Mouse (Mus musculus) layer of hippocampus, adult 9-11 months (tissue): ENCODE data around the gene Miox.
A peak's percentile ranks its signal among the peaks of the same experiment; 100 is the strongest.

ENCODE experiments used
- DNase-seq: peaks from one replicate; pipeline ENCODE4 v3.0.0; 2022

Gene Miox

DNA sequence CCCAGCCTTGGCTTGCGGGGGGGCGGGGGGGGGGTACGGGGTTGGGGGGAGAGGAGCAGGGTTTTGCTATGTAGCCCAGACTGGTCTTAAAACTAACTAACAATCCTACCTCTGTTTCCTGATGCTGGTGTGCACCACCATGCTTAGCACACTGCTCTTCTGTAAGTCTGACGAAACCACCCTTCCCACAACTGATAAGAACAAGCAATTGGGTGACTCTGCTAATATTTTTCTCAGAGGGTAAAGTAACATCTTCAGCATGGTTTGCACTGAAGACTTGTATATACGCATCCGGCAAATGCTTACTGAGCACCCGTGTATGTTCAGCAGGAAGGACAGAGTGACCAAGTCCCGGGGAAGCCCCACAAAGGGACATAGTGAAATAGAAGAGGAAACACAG is 12.9 kb upstream of the Miox start:
- no peak for DNase-seq

DNA sequence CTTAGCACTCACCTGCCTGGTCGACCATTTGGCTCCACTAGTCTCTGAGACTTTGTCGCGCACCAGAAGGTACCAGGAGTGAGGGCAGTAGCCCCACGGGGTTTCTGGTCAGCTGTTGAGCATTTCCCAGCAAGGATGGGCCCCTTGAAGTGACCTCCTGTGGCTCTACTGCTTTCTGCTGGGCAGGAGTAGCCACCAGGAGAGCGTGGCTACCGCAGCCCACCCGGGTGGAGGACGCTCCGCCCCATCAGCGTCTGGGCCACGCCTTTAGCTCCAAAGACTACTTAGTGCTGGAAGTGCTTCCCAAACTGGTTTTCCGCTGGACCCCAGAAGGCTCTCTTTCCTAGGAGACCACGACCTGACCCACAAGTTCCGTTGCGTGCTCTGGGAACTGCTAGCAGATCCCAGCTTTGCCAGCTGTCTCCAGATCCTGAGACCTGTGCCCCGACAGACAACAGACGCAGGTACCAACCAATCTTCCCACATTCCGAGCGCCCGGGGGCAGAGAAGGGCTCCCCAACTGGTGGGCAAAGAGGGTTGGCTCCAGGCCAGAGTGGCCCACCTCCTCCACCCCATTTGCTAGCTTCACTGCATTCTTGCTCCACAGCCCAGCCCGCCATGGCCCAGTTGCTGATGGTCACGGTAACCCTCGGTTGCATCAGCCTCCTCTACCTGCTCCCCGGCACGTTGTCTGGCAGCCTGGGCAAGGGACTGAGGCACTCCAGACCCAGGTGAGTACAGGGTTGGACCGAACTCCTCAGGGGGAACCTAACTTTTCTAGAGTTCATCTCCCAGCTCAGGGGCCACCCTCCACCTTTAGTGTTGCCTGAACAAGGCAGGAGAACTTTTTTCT is 11.3 kb upstream of the Miox start, which contains the start of gene Adm2:
Adm2 (plus strand) TSS at position 51 of the 853 bp plus-strand sequence.
- no peak for DNase-seq

DNA sequence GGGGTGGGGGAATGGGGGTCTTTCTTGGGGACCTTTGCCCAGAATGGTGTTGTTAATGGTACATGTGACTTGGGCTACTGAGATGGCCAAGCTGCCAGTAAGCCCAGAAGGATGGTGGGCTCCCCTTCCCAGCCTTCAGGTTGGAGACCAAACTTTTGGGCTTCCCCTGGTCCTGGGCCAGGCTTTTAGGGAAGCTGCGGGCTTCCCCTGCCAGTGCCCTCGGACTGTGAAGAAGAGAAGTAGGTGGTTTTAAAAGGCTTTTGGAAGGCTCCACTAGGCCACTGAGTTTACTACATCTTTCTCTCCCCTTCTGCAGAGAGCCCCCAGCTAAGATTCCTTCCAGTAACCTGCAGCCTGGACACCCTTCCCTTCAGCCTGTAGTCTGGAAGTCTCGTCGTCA is 10.5 kb upstream of the Miox start:
- no peak for DNase-seq

DNA sequence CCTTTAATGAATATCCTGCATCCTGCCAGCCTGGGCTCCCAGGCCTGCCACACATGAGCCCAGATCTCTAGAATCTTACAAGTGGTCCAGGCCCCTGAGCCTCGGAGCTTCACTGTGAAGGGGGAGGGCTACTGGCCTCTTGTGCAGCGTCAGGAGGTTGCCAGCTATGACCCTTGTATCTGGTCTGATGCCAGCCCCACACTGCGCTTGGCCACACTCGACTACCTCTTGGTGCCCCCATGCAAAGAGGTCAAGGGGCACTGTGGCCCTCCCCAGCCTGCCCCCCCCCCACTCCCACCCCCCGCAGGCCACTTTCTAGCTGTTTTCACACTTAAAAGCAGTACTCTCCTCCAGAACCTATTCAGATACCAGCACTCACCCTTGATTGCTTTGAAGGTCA is 7.8 kb upstream of the Miox start:
- no peak for DNase-seq

DNA sequence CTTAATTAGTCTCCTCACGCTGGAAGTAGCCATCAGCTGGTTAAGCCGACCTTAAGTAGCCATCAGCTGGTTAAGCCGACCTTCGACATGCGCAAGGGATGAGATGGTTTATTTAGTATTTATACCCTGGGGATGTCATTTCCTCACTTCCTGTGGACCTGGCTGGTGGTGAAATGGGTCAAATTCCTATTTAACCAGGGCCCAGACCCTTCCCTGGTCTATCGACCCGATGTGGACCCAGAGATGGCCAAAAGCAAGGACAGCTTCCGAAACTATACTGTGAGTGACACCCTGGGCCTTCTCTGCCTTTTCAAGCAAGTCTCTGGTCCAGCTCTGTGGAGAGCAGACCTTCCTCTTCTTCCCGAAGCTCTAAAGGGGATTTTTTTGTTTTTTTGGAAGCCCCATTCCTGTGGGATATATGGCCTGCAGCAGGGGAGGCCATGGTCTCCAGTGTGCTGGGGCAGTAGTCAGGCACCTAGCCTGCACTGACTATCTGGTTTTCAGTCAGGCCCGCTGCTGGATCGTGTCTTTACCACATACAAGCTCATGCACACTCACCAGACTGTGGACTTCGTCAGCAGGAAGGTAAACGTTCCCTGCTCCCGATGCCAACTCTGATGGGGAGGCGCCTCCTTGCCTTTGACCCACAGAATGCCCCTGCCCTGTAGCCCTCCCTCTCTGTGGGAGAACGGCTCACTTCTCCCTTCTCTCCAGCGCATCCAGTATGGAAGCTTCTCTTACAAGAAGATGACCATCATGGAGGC is 758 bp downstream of the Miox start:
- DNase-seq = no peak

DNA sequence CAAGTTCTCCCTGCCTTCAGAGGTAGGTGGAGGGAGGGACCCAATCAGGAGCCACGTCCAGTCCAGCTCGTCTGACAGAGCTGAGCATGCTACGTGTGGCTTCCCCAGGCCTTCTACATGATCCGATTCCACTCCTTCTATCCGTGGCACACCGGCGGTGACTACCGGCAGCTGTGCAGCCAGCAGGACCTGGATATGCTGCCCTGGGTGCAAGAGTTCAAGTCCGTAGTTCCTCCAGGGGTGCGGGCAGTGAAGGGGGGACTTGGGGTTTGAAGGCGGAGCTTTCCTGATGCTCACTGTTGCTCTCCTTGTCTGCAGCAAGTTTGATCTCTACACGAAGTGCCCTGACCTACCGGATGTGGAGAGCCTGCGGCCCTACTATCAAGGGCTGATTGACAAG is 2.2 kb downstream of the Miox start:
- no peak for DNase-seq

DNA sequence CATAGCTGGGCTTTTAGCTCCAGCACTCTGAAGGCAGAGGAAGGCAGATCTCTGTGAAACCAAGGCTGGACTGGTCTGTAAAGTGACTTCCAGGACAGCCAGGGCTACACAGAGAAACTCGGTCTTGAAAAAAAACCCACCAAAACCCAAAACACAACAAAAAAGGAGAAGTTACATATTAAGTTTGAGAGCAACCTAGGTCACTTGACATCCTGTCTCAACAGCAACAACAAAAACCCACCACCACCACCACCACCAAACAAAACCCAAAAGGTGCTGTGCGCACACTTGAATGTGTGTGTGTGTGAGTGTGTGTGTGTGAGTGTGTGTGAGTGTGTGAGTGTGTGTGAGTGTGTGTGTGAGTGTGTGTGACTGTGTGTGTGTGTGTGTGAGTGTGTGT is 5.5 kb downstream of the Miox start:
- DNase-seq = no peak

DNA sequence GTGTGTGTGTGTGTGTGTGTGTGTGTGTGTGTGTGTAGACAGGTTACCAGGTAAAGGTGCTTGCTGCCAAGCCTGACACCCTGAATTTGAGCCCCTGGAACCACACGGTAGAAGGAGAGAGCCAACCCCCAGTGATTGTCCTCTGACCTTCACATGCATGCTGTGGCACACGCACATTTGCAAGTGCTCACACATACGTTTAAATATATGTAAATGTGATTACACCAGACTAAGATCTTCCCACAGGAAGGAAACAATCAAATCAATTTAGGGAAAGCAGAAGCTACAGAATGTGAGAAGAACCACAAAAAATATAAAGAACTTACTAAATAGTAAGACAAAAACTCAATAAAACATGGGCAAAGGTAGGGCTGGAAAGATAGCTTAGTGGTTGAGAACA is 5.9 kb downstream of the Miox start:
- no peak for DNase-seq

DNA sequence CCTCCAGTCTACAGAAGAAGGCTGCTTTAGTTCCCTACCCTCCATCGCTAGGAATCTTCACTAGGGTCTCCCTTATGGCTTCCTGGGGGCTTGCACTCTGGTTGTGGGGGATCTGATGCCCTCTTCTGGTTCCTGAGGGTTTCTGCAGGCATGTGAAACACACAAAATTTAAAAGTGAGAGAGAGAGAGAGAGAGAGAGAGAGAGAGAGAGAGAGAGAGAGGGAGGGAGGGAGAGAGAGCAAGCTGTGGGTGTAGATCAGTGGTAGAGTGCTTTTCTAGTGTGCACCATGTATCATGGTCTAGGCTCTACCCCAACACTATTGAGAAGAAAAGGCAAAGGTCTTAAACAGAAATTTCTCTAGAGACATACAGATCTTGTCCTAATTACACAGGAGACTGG is 7.5 kb downstream of the Miox start:
- no peak for DNase-seq

DNA sequence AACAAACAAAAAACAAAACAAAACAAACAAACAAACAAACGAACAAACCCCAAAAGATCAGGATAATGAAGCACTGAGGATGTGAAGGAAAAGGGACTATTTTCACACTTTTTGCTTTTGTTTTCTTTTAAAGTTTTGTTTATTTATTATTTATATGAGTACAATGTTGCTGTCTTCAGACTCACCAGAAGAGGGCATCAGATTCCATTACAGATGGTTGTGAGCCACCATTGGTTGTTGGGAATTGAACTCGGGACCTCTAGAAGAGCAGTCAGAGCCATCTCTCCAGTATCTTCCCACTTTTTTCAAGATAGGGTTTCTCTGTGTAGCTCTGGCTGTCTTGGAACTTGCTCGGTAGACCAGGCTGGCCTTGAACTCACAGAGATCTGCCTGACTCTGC is 9.1 kb downstream of the Miox start:
- DNase-seq = no peak

DNA sequence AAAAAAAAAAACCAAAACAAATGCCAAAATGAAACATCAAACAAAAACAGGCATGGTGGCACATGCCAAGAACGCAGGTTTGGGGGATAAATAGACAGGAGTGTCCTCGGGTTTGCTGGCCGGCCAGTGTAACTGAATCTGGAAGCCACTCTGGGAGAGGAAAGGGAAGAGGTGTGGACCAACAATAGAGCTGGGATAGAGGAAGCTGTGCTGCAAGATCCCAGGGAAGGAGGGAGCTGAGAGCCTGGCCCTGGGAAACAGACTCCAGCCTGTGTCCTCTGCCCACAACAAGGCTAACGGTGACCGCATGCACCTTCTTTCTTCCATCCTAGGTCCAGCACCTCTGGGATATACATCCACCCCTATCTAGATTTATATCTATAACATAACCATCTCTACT is 16.2 kb downstream of the Miox start:
- no peak for DNase-seq

DNA sequence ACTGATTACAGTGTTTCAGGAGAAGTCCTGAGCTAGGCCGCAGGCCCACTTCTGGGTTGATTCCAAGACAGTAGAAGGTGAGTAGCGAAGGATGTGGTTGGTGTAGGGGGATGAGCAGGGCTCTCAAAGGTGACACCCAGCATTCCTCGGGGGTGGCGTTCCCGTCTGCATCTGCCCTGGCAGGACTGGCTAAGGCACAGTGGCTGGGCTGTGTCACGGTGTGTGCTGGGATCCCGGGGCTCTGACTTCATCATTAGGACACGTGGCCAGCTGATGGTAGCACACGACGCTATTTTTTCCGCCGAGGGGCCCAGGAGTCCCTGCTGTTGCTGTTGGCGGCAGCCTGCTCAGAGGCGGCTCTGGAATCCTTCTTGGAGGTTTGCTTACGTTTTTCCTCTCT is 17.1 kb downstream of the Miox start:
- DNase-seq = no peak

DNA sequence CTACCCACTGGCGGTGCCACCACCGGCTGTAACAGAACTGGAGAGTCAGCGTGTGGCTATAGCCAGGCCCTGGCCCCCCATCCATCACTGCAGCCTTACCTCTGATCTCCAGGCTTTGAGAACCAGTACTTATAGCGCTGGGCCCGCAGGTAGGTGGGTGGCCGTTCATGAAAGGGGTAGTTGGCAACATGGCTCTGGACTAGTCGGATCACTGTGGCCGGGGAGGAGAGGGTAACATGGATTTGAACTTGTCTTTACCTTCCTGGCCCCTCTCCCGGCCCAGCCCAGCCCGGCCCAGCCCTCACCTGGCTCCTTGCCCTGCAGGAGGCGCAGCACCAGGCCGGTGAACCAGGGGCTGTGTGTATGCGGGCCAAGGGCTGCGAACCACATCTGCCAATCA is 17.9 kb downstream of the Miox start:
- no peak for DNase-seq

DNA sequence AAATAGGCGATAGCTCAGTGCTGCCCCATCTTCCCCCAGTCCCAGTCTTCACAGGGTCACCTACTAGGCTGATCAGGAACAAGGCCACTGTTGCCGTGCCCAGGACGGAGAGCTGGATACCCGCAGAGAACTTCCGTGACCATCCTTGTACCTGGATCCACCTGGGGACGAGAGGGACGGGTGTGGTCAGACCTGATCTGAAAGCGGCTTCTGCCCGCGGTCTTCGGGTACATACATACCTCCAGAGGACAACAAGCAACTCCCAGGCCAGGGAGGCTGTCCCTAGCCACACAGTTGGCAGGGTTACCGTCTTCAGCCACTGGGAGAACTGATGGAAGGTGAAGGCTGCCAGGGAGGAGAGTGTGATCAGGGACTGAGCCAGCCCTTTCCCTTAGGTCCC is 18.6 kb downstream of the Miox start:
- DNase-seq = no peak

DNA sequence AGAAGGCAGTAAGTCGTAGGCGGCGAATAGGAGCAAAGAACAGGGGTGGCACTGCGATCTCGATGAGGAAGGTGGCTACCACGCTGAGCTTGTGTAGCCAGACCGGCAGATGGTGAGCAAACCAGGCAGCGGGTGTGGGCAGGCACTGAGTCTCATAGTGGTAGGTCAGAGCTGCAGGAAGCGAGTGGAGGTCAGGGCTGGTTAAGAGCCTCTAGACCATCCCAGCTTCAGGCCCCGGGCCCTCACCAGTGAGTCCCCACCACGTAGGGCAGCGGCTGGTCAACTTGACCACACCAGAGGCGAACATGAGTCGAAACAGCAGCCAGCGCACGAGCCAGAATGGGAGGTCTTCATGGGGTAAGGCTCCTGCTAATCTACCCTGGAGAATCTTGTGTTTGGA is 19.6 kb downstream of the Miox start:
- DNase-seq = no peak

DNA sequence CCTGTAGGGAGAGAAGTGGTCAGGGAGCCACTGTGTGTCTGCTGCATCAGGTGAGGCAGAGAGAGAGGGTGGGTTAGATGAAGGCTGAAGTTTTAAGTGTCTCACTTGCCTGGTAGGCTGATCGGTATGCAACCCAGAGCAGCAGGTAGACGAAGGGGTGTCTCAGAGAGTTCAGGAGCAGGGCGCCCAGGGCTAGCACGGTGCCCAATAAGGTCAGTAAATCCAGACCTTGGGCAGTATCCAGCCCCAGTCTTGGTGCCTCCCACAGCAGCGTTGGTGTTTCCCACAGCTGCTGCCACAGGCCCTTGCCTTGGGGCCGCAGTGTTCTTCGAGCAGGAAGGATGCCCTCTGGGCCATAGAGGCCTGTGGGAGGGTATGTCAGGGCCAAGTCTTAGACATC is 20.3 kb downstream of the Miox start:
- no peak for DNase-seq

DNA sequence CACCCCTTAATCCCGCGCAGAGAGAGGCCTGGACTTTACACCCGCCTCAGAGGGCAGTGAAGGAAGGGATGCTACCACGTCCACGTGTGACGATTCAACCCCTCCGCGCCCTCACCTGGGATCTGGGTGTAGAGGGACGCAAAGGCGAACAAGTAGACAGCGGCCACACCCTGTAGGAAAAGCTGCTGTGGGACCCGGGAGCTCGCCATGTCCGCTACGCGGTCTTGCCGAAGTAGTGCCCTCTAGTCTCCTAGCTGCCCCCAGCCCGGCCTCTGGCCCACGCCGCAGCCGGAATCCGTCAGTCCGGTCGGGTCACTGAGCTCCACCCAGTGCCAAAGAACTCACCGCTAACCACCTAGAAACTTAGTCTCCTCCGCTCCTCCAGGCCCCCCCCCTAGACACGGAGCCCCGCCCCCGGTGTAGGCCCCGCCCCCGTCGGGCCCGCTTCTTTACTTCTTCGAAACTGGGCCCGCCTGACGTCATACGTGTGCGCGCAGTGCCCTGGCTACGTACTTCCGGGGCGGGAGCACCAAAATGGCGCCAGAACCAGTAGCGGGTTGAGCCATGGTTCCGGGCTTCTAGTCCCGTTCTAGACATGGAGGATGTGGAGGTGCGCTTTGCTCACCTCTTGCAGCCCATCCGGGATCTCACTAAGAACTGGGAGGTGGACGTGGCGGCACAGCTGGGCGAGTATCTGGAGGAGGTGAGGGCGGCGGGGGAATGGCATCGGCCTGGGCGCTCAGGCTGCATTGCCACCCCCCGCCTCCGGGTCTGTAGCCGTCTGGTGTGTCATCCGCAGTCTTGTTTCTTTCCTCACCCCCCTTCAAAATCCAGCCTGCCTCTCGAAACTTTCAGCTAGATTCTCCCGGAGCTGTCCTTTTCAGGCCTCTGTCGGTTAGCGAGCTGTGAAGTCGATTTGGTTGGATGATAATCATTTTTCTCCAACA is 21.3 kb downstream of the Miox start, which contains the start of the genes Lmf2 and Ncaph2:
Lmf2 (minus strand) TSS at position 419 of the 947 bp plus-strand sequence.
Ncaph2 (plus strand) TSS at position 479 of the 947 bp plus-strand sequence.
- peak; percentile 95 for DNase-seq

DNA sequence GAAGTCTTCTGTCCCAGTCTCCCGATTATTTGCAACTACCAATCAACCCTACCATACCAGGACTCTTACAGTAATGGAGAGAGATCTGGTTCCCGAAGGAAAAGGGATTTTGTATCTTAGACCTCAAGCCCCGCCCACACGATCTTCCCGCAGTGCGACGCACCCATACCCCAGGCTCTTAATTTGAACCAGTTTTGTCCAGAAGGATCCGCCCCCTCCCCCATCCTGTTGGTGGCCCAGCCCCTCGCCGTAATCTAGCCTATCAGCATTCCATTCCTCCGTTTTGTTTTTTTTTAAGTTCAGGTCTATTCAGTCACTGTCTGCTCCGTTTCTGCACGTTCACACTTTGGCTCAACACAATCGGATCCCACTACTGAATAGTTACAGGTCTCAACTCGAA is 22.2 kb downstream of the Miox start:
- peak; percentile 73 for DNase-seq

DNA sequence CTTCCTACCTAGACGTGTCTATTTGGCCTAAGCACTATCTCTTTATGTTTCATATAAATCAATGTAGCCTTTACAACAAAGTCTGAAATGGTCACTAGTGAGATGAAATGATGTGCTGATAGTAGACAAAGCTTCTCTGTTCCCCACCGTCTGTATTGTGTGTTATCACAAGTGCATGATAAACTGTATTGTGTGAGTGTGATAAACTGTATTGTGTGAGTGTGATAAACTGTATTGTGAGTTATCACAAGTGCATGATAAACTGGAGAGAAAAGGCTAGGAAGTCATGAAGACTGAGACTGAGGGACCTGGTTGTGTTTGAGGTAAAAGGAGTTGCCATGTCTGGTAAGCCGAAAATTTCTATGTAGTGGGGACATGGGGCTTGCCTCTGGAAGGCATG is 24.6 kb downstream of the Miox start:
- no peak for DNase-seq

DNA sequence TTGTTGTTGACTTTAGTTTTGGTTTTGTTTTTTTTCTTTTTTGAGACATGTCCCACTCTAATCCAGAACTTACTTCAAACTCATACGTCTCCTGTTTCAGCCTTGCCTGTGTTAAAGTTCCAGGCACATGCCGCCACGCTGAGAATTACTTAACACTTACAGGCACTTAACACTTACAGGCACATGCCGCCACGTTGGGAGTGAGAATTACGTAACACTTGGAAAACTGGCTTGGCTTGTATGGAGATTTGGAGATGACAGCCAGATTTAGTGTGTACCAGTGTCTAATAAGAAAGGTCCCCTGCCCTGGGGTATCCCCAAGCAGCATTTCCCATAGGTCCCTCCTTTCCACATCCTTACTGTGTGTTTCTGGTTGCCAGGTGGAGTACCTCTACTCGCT is 28.9 kb downstream of the Miox start:
- DNase-seq = no peak

DNA sequence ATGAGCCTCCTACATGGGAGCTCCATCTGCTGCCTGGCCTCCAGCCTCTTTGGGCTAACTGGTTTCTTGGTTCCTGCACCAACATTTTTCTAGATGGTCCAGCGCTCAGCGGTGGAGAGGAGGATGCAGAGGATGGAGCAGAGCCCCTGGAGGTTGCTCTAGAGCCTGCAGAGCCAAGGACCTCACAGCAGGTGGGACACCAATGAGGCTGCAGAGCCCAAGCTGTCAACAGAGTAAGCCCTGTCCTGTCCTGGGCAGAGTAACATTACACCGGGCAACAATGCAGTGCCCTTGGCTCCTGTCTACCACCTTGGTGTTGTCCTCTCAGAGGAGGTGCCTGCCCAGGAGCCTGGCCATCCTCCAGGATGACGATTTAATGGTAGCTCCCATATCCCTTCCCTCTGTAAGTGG is 30.9 kb downstream of the Miox start:
- DNase-seq = no peak

DNA sequence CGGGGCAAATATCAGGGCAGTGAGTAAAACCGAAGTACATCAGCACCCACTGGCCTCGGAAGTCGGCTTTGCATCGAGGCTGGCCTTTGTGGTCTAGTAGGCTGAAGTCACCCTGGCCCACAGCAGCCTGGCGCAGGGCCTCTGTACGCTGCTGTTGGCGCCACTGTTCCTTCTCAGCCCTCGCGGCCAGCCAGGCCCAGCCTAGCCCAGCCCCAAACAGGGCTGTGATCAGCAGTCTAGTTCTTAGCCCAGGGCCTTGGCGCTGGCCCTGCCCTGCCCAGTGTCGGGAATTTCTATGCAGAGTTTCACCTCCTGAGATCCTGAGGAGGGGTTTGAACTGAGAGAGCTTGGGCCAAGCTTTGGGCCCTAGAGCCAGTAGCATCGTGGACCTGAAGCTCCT is 37.9 kb downstream of the Miox start:
- DNase-seq = no peak

DNA sequence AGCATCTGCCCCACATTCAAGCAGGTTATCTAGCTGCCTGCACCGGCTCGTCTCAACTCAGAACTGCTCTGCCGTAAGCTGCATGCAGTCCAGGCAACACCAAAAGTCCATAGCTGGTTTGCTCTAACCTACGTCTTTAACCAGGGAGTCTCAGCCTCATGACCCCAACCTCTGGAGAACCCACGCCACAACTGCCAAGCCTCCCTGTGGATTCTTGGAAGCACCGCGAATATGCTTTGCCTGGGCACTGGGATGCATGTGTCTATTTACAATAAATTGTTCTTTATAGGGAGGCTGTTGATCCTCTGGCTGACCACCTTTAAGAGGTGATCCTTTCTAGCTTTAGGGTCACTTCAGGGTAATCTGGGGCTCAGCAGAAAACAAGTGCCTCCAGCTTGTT is 38.3 kb downstream of the Miox start:
- no peak for DNase-seq
